7 mouse cellular contexts compared by ENCODE assay signal in the genomic region with DNA sequence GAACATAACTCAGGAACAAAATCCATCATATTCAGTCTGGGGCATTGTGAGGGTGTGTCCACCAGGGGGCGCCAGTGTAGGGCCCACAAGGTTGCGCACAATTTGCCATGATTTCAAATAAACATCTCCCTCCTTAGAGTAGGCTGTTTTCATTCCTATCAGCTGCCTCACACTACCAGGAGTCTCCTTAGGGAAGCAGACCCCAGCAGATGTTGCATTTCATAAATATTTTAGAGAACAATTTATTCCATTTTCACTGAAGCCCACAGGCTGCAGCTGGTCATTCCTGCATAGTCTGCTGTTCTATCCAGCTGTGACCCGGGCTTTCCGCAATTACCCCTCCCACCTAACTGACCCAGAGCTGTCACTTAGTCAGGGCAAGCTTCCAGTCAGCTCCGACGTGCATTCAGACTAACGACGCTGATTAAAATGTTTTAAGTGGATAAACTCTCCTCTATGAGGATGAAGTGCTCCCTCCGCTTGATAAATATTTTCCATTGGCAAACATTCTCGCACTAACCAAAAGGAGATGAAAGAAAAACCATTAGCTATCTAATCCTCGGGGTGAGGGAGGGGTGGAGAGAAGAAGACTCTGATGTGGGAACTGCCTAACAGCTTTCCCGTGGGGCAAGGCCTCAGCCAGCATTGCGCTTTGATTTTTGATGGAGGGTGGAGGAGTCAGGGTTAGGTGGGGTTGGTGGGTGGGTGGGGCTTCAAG.
DNase-seq lines count a peak whose midpoint lies in the region; ATAC-seq and TF ChIP-seq lines count a peak whose summit lies in the region.

No protein-coding gene starts in this region.

- H3K4me1 ChIP-seq in thymus, adult 2 months (replicated peaks; ENCODE audit: control insufficient read depth, insufficient read depth, low read length), result no peaks in the 10 kb centered on the region
- H3K4me1 ChIP-seq in stomach, postnatal 0 days (replicated peaks; ENCODE audit: control insufficient read depth, insufficient read depth), result no peaks in the 10 kb centered on the region

- no peak overlapping the region for H3K9ac ChIP-seq in stomach, postnatal 0 days (ENCODE audit: low read length)

- WGBS in thymus, adult 2 months, result 36% methylated on average over 13 of the region's 13 CpGs
- whole genome bisulfite sequencing in stomach, postnatal 0 days, result 7% methylated on average over 13 of the region's 13 CpGs

- peak; percentile 10 for DNase-seq in thymus, adult 2 months
- DNase-seq in thymus, postnatal 0 days (ENCODE audit: low spot score), result no peak
- peak; percentile 35 for DNase-seq in cerebellum, adult 9-10 months
- DNase-seq in gastrocnemius, postnatal 4 days (ENCODE audit: low spot score in 2 of 2), result peak; percentile 31 to 60
- peak; percentile 23 for DNase-seq in kidney, adult 9 months
- DNase-seq in stomach, postnatal 0 days (ENCODE audit: low spot score), result peak; percentile 35

- H3K27ac ChIP-seq in thymus, adult 2 months (ENCODE audit: control insufficient read depth, insufficient read depth, low read length), result no peak overlapping the region
- H3K27ac ChIP-seq in stomach, postnatal 0 days (replicated peaks), result no peak overlapping the region

- H3K36me3 ChIP-seq in thymus, adult 2 months (ENCODE audit: control insufficient read depth, insufficient read depth, low read length), result no peaks in the 10 kb centered on the region
- no peaks in the 10 kb centered on the region for H3K36me3 ChIP-seq in stomach, postnatal 0 days (ENCODE audit: control insufficient read depth, insufficient read depth, low read length)

- no peak for TF ChIP-seq EP300 in stomach, postnatal 0 days (optimal IDR thresholded peaks at IDR 0.05)

- peak; percentile 34; the same call in 1 of the 2 replicates for ATAC-seq in megakaryocyte progenitor cell, adult 5-6 weeks (replicated peaks; ENCODE audit: poor library complexity)
- ATAC-seq in stomach, postnatal 0 days (ENCODE audit: low FRiP score, low TSS enrichment), result peak; percentile 81; the same call in 1 of the 2 replicates

- no peak for TF ChIP-seq POLR2A in thymus, adult 2 months (IDR thresholded peaks at IDR 0.05; ENCODE audit: control insufficient read depth, extremely low read depth, insufficient read depth, low read length, poor library complexity)

- no peak overlapping the region for H3K4me2 ChIP-seq in stomach, postnatal 0 days (replicated peaks; ENCODE audit: low read depth)

- H3K9me3 ChIP-seq in stomach, postnatal 0 days (ENCODE audit: control insufficient read depth, low read length), result no peaks in the 10 kb centered on the region; the same call in 1 of the 2 replicates

- no peak for TF ChIP-seq CTCF in thymus, adult 2 months (IDR thresholded peaks at IDR 0.05; ENCODE audit: borderline replicate concordance, control insufficient read depth, extremely low read depth, insufficient read depth, low read length, poor library complexity)
- TF ChIP-seq CTCF in stomach, postnatal 0 days (IDR thresholded peaks at IDR 0.05; ENCODE audit: low read depth), result peak; percentile 78

- no peak overlapping the region for H3K4me3 ChIP-seq in thymus, adult 2 months (ENCODE audit: control insufficient read depth, insufficient read depth, low read length)
- H3K4me3 ChIP-seq in stomach, postnatal 0 days (ENCODE audit: low read depth, low read length), result no peak overlapping the region

- no peaks in the 10 kb centered on the region for H3K27me3 ChIP-seq in thymus, adult 2 months (ENCODE audit: control insufficient read depth, insufficient read depth, low read length)
- H3K27me3 ChIP-seq in stomach, postnatal 0 days (ENCODE audit: control insufficient read depth, insufficient read depth, low read length), result no peaks in the 10 kb centered on the region
